Mouse (Mus musculus) embryonic fibroblast, embryonic 13.5 days (primary cell): Measurements from ENCODE around the gene Trim80.

Source experiments
- CTCF ChIP-seq: IDR thresholded peaks from 2 replicates; pipeline ENCODE4 v1.5.1; 2011; ENCODE audit warnings: mild to moderate bottlenecking, control low read depth, low read length, moderate library complexity, borderline replicate concordance; ENCODE audit not compliant: insufficient read depth
- POLR2A ChIP-seq: IDR thresholded peaks from 2 replicates; pipeline ENCODE4 v1.6.1; 2011; ENCODE audit warnings: low read depth, mild to moderate bottlenecking, control low read depth, low read length, moderate library complexity

- TF ChIP-seq CTCF (peak; percentile 69; the same call in 1 of the 2 replicates), POLR2A (no peak)
These were observed 43.4 kb downstream of the Trim80 start for GRCm38 (mm10) chr11:115483726-115484125.
